Mouse (Mus musculus): Measurements from ENCODE around the gene Ccdc115. TPM values are rescaled to one million over a fixed set of nuclear protein-coding genes. Genes with fewer than 3 reads are reported as not detected.

Gene Ccdc115
- total RNA-seq, 2 experiments from 2014 or later, result 14.1 to 15.2 TPM

DNA sequence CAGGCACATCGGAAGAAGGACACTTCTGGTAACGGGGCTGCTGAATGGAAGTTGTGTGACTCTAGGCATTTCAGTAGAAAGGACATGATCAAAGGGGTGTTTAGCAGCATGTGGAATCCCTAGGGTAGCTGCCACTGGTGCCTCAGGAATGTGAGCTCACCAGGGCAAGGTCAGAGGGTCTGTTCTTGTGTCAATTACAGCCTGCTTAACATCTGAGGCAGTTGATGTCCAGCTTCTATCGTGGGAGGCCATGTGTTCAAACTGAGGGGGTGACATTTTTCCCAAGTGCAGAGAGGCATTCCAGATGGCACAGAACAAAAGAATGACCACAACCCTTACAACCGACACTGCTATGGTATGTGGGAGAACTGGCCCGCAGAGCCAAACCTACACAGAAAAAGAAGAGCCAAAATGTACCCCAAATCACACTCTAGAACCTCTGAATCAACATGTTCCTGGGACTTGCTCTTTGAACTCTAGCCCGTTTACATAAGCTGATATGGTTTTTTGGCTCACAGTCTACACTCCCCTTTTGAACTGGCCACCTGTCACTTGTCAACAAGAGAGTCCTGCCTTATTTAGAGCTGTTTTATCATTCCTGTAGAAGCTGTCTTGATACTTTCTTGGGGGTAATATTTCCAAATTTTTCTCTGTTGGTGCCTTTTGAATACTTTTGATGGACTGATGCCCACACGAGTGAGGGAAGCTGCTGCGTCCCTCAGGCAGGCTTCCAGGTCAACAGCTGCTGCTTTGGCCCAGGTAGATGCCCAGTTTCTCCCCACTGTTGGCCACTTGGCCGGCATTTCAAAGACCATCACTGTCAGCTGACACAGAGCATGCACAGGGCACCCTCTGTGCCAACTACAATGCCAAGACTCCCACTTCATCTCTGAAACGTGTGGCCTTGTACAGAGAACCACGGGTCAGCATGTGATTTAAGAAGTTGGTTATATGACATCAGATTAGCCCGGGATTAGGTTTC is 51.8 kb downstream of the Ccdc115 start:
- intact Hi-C loops (cut with DNase I), result loop anchor here (2.0 kb wide), 1 partner anchor 75 kb away; no protein-coding TSS in a partner anchor
- peak in 1 of 2 experiments; percentile 24 for DNase-seq

Small RNA genes lying within 50 kb of the gene (microRNA-seq; reads per million reads assigned to microRNA genes)
- gene Mir5103 (ENCODE audit: borderline number of aligned reads in 2 of 2), result 0.67 to 2.2 reads per million in 2 experiments

Other genes starting within 250 kb of the Ccdc115 start
- gene Imp4, start 179 bp upstream of the Ccdc115 start, total RNA-seq (2021), result 10 to 100 TPM; 28.3 to 29.2 TPM
- gene Ptpn18, start 20.1 kb upstream of the Ccdc115 start, total RNA-seq (2021), result 1 to 10 TPM; 4.8 to 5.6 TPM
- gene Prss39, start 58.7 kb upstream of the Ccdc115 start, total RNA-seq (2021), result not detected
- not detected for gene Cfc1, start 96.0 kb upstream of the Ccdc115 start, total RNA-seq (2021)
- not detected for gene Prss40, start 121.3 kb upstream of the Ccdc115 start, total RNA-seq (2021)
- gene Amer3, start 140.0 kb upstream of the Ccdc115 start, total RNA-seq (2021), result not detected